Mouse (Mus musculus) embryonic facial prominence, embryonic 11.5 days (tissue): ENCODE data around the gene Nmnat2. TPM values are rescaled to one million over a fixed set of nuclear protein-coding genes. Genes with fewer than 3 reads are reported as not detected.

Source experiments
- ATAC-seq: fragments of 200-750 bp; cut with Nextera tagmentation; replicated peaks from 2 replicates; pipeline ENCODE4 v1.8.0; 2017; ENCODE audit warnings: low read depth; ENCODE audit not compliant: insufficient number of reproducible peaks, low FRiP score, low TSS enrichment
- DNase-seq: peaks from one replicate; pipeline ENCODE4 v3.0.0-alpha.2; 2015; ENCODE audit warnings: low spot score
- H3K27ac ChIP-seq: fragments of 300-500 bp; sonication (generic); replicated peaks from 2 replicates; pipeline ENCODE4 v1.5.1; 2014; ENCODE audit warnings: mild to moderate bottlenecking, low read depth, low read length, control low read depth
- H3K27me3 ChIP-seq: fragments of 300-500 bp; sonication (generic); 2 replicates; pipeline ENCODE4 v1.6.1; 2014; ENCODE audit warnings: mild to moderate bottlenecking, low read length, moderate library complexity, mixed read lengths; ENCODE audit not compliant: control insufficient read depth, insufficient read depth
- H3K36me3 ChIP-seq: fragments of 300-500 bp; sonication (generic); replicated peaks from 2 replicates; pipeline ENCODE4 v1.6.1; 2014; ENCODE audit warnings: low read depth, mild to moderate bottlenecking, low read length, moderate library complexity, mixed read lengths; ENCODE audit not compliant: control insufficient read depth, insufficient read depth
- H3K4me1 ChIP-seq: fragments of 300-500 bp; sonication (generic); 2 replicates; pipeline ENCODE4 v1.6.1; 2014; ENCODE audit warnings: low read length, mixed read lengths; ENCODE audit not compliant: control insufficient read depth, insufficient read depth
- H3K4me2 ChIP-seq: fragments of 300-500 bp; sonication (generic); 2 replicates; pipeline ENCODE4 v1.6.1; 2014; ENCODE audit warnings: low read depth, mild to moderate bottlenecking, control low read depth, low read length, moderate library complexity
- H3K4me3 ChIP-seq: fragments of 300-500 bp; sonication (generic); 2 replicates; pipeline ENCODE4 v1.5.1; 2014; ENCODE audit warnings: low read depth, low read length, control low read depth
- H3K9ac ChIP-seq: fragments of 300-500 bp; sonication (generic); replicated peaks from 2 replicates; pipeline ENCODE4 v1.6.1; 2014; ENCODE audit warnings: mild to moderate bottlenecking, control low read depth, low read length
- H3K9me3 ChIP-seq: fragments of 300-500 bp; sonication (generic); replicated peaks from 2 replicates; pipeline ENCODE4 v1.6.1; 2016; ENCODE audit warnings: mild to moderate bottlenecking, low read length, inconsistent platforms, mixed read lengths; ENCODE audit not compliant: control insufficient read depth
- WGBS: fragments of 180-500 bp; shearing (Covaris S2); extraction: QIAGEN DNeasy Blood & Tissue Kit; methylation state at CpG from one replicate; pipeline ENCODE4 v1.1.7; 2014; 5-methylcytosine and 5-hydroxymethylcytosine counted together
- polyA plus RNA-seq: library from polyadenylated mRNA; unstranded; fragments of >200 nt; fragmentation: Nextera tagmentation; extraction: Ambion mirVana; gene quantifications from 2 replicates; pipeline ENCODE4 v1.2.1, GENCODE M21; 2014

Nmnat2 gene
- polyA plus RNA-seq, 1 experiment from 2014 or later = 4.3 TPM

- no peak overlapping the region for H3K27ac ChIP-seq
- no peaks in the 10 kb centered on the region for H3K36me3 ChIP-seq
- DNase-seq = no peak
- 66% methylated on average over 6 of the region's 6 CpGs for WGBS
- no peaks in the 10 kb centered on the region for H3K9me3 ChIP-seq
- H3K4me1 ChIP-seq = no peaks in the 10 kb centered on the region
- no peak overlapping the region for H3K4me3 ChIP-seq
- no peaks in the 10 kb centered on the region for H3K27me3 ChIP-seq
- ATAC-seq = no peak
- no peak overlapping the region for H3K4me2 ChIP-seq
- no peak overlapping the region for H3K9ac ChIP-seq
Measured at GRCm38 (mm10) chr1:152992271-152993134, 37.7 kb downstream of the Nmnat2 start.

- no peaks in the 10 kb centered on the region for H3K4me1 ChIP-seq
- DNase-seq = no peak
Measured at GRCm38 (mm10) chr1:152993803-152994202, 39.0 kb downstream of the Nmnat2 start.

GRCm38 (mm10) chr1:152999983-153000382 lies 45.2 kb downstream of the Nmnat2 start:
- Histone ChIP-seq H3K9ac (no peak overlapping the region), H3K27ac (no peak overlapping the region), H3K9me3 (no peaks in the 10 kb centered on the region), H3K36me3 (no peaks in the 10 kb centered on the region), H3K4me2 (no peak overlapping the region), H3K27me3 (no peaks in the 10 kb centered on the region), H3K4me3 (no peak overlapping the region), H3K4me1 (no peaks in the 10 kb centered on the region)
- DNase-seq (no peak), ATAC-seq (no peak)
- 76% methylated on average over 8 of the region's 8 CpGs for WGBS

More at GRCm38 (mm10) chr1:152993803-152994202, 39.0 kb downstream of the Nmnat2 start:
- H3K9me3 ChIP-seq = no peaks in the 10 kb centered on the region
- H3K9ac ChIP-seq = no peak overlapping the region
- WGBS = 80% methylated on average over 6 of the region's 6 CpGs
- ATAC-seq = no peak
- no peak overlapping the region for H3K4me2 ChIP-seq
- no peak overlapping the region for H3K4me3 ChIP-seq
- no peak overlapping the region for H3K27ac ChIP-seq
- H3K27me3 ChIP-seq = no peaks in the 10 kb centered on the region
- no peaks in the 10 kb centered on the region for H3K36me3 ChIP-seq

- ATAC-seq = no peak
- no peak overlapping the region for H3K4me3 ChIP-seq
- no peaks in the 10 kb centered on the region for H3K9me3 ChIP-seq
- no peak overlapping the region for H3K27ac ChIP-seq
- no peaks in the 10 kb centered on the region for H3K4me1 ChIP-seq
- 89% methylated on average over 6 of the region's 6 CpGs for WGBS
- H3K4me2 ChIP-seq = no peak overlapping the region
- H3K9ac ChIP-seq = no peak overlapping the region
- H3K36me3 ChIP-seq = no peaks in the 10 kb centered on the region
- no peaks in the 10 kb centered on the region for H3K27me3 ChIP-seq
- DNase-seq = no peak
Measured at GRCm38 (mm10) chr1:153000486-153001228, 45.9 kb downstream of the Nmnat2 start.

GRCm38 (mm10) chr1:153002295-153003050 lies 47.7 kb downstream of the Nmnat2 start:
- no peak for DNase-seq
- Histone ChIP-seq H3K9ac (no peak overlapping the region), H3K27ac (no peak overlapping the region), H3K4me1 (no peaks in the 10 kb centered on the region), H3K4me3 (no peak overlapping the region), H3K9me3 (no peaks in the 10 kb centered on the region), H3K36me3 (no peaks in the 10 kb centered on the region), H3K4me2 (no peak overlapping the region), H3K27me3 (no peaks in the 10 kb centered on the region)
- no peak for ATAC-seq
- 82% methylated on average over 11 of the region's 11 CpGs for WGBS

GRCm38 (mm10) chr1:153004472-153004871 lies 49.7 kb downstream of the Nmnat2 start:
- H3K9ac ChIP-seq = no peak overlapping the region
- no peaks in the 10 kb centered on the region for H3K36me3 ChIP-seq
- no peak for DNase-seq
- no peak overlapping the region for H3K4me3 ChIP-seq
- H3K4me1 ChIP-seq = no peaks in the 10 kb centered on the region
- no peak for ATAC-seq
- no peaks in the 10 kb centered on the region for H3K27me3 ChIP-seq
- no peak overlapping the region for H3K27ac ChIP-seq
- H3K9me3 ChIP-seq = no peaks in the 10 kb centered on the region
- H3K4me2 ChIP-seq = no peak overlapping the region
- WGBS = 87% methylated on average over 2 of the region's 2 CpGs

- Histone ChIP-seq H3K4me2 (no peak overlapping the region), H3K27me3 (no peaks in the 10 kb centered on the region), H3K4me1 (no peaks in the 10 kb centered on the region), H3K9me3 (no peaks in the 10 kb centered on the region), H3K9ac (no peak overlapping the region), H3K4me3 (no peak overlapping the region), H3K27ac (no peak overlapping the region), H3K36me3 (no peaks in the 10 kb centered on the region)
- DNase-seq (no peak), ATAC-seq (no peak)
- 83% methylated on average over 5 of the region's 5 CpGs for WGBS
Measured at GRCm38 (mm10) chr1:153006054-153006453, 51.3 kb downstream of the Nmnat2 start.
